Mouse (Mus musculus): ENCODE results near the gene Klf12. TPM values are rescaled to one million over a fixed set of nuclear protein-coding genes. Genes with fewer than 3 reads are reported as not detected.

Gene Klf12
- polyA plus RNA-seq, 1 experiment from 2014 or later, result 3.1 TPM

DNA sequence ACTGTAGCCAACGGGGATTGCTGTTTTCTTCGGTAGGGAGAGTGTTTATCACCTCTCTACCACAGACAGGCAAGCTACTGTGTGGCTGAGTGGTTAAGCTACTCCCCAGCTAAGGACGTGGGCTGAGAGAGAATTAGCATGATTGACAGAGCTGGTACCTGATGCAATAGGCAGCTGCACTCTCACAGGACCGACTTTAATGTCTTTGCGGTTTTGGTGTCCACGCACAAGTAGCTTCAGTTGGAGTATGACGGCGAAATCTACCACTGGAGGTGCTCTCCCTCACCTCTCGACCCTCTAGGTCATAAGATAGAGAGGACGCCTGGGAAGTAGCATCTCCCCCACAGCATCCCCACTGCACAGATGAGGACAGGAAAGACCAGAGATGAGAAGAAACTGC is 178.9 kb downstream of the Klf12 start:
- H3K4me3 ChIP-seq (ENCODE audit: low read depth, low read length), result no peak overlapping the region
- no peak overlapping the region for H3K4me2 ChIP-seq (replicated peaks; ENCODE audit: low read depth)
- ATAC-seq, result no peak

DNA sequence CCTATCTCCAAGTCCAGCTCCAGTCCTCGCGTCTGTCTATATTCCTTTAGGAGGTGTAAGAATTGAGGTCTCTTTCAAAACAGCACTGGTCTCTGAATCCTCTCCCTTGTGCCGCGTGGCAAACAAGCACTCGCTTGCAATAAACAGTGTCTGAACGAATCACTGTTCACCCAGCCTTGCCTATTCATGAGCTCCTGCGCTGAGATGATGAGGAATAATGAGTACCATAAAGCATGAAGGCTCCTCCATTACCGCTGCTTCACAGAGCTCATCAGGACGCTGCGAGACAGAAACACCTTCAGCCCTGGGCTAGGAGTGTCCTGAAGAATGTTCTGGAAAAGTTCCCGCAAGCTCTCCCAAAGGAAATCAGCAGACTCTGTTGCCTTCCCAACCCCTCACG is 179.7 kb downstream of the Klf12 start:
- Histone ChIP-seq H3K4me2 (replicated peaks; ENCODE audit: low read depth) (no peak overlapping the region), H3K4me3 (ENCODE audit: low read depth, low read length) (no peak overlapping the region), H3K36me3 (ENCODE audit: control insufficient read depth, insufficient read depth) (no peaks in the 10 kb centered on the region), H3K27me3 (replicated peaks; ENCODE audit: control insufficient read depth, insufficient read depth, low read length) (no peaks in the 10 kb centered on the region), H3K27ac (ENCODE audit: low read depth, low read length) (no peak overlapping the region), H3K9me3 (ENCODE audit: control insufficient read depth) (no peaks in the 10 kb centered on the region), H3K4me1 (replicated peaks; ENCODE audit: control insufficient read depth, insufficient read depth, low read length) (no peaks in the 10 kb centered on the region), H3K9ac (ENCODE audit: low read depth, low read length) (no peak overlapping the region)
- ATAC-seq, result no peak
- 87% methylated on average over 12 of the region's 12 CpGs for WGBS
- TF ChIP-seq CTCF (IDR thresholded peaks at IDR 0.05; ENCODE audit: low read depth), result no peak

More for the DNA sequence above, 178.9 kb downstream of the Klf12 start:
- Histone ChIP-seq H3K4me1 (replicated peaks; ENCODE audit: control insufficient read depth, insufficient read depth, low read length) (no peaks in the 10 kb centered on the region), H3K27me3 (replicated peaks; ENCODE audit: control insufficient read depth, insufficient read depth, low read length) (no peaks in the 10 kb centered on the region), H3K9ac (ENCODE audit: low read depth, low read length) (no peak overlapping the region), H3K36me3 (ENCODE audit: control insufficient read depth, insufficient read depth) (no peaks in the 10 kb centered on the region), H3K9me3 (ENCODE audit: control insufficient read depth) (no peaks in the 10 kb centered on the region), H3K27ac (ENCODE audit: low read depth, low read length) (no peak overlapping the region)
- 89% methylated on average over 10 of the region's 10 CpGs for WGBS
- no peak for TF ChIP-seq CTCF (IDR thresholded peaks at IDR 0.05; ENCODE audit: low read depth)

DNA sequence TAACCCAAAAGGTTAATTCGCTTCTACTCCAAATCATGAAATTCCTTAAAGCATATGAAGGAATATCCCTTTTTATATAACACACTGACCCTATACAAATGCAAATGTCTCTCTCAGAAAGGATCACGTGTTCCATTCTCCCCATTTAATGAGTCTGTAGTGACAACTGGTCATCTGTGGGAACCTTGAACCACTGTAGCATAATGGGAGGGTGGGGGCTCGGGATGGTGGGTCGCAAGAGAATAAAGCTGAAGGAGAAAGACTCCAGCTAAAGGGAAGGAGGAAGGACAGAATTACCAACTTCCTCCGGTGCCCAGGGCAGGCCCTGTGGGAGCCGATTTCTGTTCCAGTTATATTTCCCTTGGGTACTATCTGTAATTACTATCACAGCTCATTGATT is 180.7 kb downstream of the Klf12 start:
- no peak for ATAC-seq
- WGBS, result 90% methylated on average over 6 of the region's 6 CpGs
- no peak overlapping the region for H3K4me2 ChIP-seq (replicated peaks; ENCODE audit: low read depth)
- H3K9ac ChIP-seq (ENCODE audit: low read depth, low read length), result no peak overlapping the region
- no peak for TF ChIP-seq CTCF (IDR thresholded peaks at IDR 0.05; ENCODE audit: low read depth)
- H3K27me3 ChIP-seq (replicated peaks; ENCODE audit: control insufficient read depth, insufficient read depth, low read length), result no peaks in the 10 kb centered on the region
- H3K4me1 ChIP-seq (replicated peaks; ENCODE audit: control insufficient read depth, insufficient read depth, low read length), result no peaks in the 10 kb centered on the region
- H3K36me3 ChIP-seq (ENCODE audit: control insufficient read depth, insufficient read depth), result no peaks in the 10 kb centered on the region
- no peak overlapping the region for H3K27ac ChIP-seq (ENCODE audit: low read depth, low read length)
- no peaks in the 10 kb centered on the region for H3K9me3 ChIP-seq (ENCODE audit: control insufficient read depth)
- no peak overlapping the region for H3K4me3 ChIP-seq (ENCODE audit: low read depth, low read length)

DNA sequence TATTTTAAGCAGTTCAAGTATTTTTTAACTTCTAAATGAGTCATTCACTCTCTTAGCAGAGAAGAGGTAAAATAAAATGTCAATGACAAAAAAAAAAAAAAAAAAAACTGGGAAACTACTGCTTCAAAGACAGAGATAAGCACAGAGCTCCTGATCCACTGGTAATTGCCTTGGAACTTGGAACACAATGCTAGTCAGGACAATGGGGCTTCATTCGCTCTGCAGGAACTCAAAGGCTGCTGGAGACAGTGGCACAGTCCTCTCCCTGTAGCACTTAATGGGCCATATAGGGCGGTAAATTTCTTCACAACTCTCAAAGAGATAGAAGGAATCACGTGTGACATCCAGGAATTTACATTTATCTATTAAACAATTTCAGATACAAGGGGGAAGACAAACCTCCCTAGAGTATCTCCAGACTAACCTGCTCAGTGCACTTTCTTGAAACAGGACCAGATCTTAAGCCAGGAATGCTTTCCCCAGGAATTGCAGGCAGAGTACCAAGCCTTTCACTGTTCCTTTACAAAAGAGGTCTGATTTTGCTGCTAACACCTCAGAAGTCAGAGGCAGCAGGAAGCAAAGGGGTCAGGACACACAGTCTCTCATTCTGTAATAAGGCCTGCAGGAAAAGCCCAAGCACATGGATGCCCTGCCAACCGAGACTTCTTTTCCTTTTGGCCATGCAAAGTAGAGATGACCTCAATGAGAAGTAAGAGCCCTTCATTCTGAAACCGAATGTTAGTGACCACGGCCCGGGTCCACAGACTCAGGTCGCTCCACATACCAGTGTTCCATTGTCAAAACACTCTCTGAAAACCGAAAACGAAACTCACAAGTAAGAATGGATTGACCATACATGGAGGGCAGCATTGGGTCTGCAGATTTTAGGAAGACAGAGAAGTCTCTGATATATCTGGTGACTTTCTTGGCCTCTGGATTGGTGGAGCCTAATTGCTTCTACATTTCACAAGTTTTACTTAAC is 187.0 kb downstream of the Klf12 start:
- H3K36me3 ChIP-seq (ENCODE audit: control insufficient read depth, insufficient read depth), result no peaks in the 10 kb centered on the region
- H3K27ac ChIP-seq (ENCODE audit: low read depth, low read length), result no peak overlapping the region
- H3K9ac ChIP-seq (ENCODE audit: low read depth, low read length), result no peak overlapping the region
- no peak overlapping the region for H3K4me3 ChIP-seq (ENCODE audit: low read depth, low read length)
- no peaks in the 10 kb centered on the region for H3K4me1 ChIP-seq (replicated peaks; ENCODE audit: control insufficient read depth, insufficient read depth, low read length)
- ATAC-seq, result no peak
- no peaks in the 10 kb centered on the region for H3K9me3 ChIP-seq (ENCODE audit: control insufficient read depth)
- no peak overlapping the region for H3K4me2 ChIP-seq (replicated peaks; ENCODE audit: low read depth)
- WGBS, result 84% methylated on average over 10 of the region's 10 CpGs
- no peak for TF ChIP-seq CTCF (IDR thresholded peaks at IDR 0.05; ENCODE audit: low read depth)
- no peaks in the 10 kb centered on the region for H3K27me3 ChIP-seq (replicated peaks; ENCODE audit: control insufficient read depth, insufficient read depth, low read length)

GRCm38 (mm10) chr14:100095730-100096129 is 188.7 kb downstream of the Klf12 start:
- no peaks in the 10 kb centered on the region for H3K27me3 ChIP-seq (replicated peaks; ENCODE audit: control insufficient read depth, insufficient read depth, low read length)
- 41% methylated on average over 3 of the region's 3 CpGs for WGBS
- no peaks in the 10 kb centered on the region for H3K9me3 ChIP-seq (ENCODE audit: control insufficient read depth)
- H3K9ac ChIP-seq (ENCODE audit: low read depth, low read length), result no peak overlapping the region
- no peak overlapping the region for H3K4me2 ChIP-seq (replicated peaks; ENCODE audit: low read depth)
- H3K4me3 ChIP-seq (ENCODE audit: low read depth, low read length), result no peak overlapping the region
- TF ChIP-seq CTCF (IDR thresholded peaks at IDR 0.05; ENCODE audit: low read depth), result no peak
- peak; percentile 60 for ATAC-seq
- H3K27ac ChIP-seq (ENCODE audit: low read depth, low read length), result no peak overlapping the region
- no peaks in the 10 kb centered on the region for H3K4me1 ChIP-seq (replicated peaks; ENCODE audit: control insufficient read depth, insufficient read depth, low read length)
- no peaks in the 10 kb centered on the region for H3K36me3 ChIP-seq (ENCODE audit: control insufficient read depth, insufficient read depth)

DNA sequence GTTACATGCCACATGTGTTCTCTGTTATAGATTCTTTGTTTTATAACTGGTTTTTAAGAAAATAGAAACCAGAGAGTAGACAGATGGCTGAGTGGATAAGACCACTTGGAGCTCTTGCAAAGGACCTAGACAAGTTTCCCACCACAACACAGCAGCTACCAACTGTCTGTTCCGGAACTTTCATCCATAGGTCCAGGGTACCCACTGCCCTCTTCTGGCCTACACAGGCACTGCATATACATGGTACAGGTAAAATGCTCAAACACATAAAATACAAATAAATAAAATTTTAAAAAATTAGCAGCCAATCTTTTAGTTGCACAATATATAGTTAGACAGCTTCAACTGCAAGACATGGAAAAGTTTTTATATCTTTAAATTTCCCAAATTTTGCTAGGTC is 194.0 kb downstream of the Klf12 start:
- TF ChIP-seq CTCF (IDR thresholded peaks at IDR 0.05; ENCODE audit: low read depth), result peak; percentile 68
- Histone ChIP-seq H3K4me1 (replicated peaks; ENCODE audit: control insufficient read depth, insufficient read depth, low read length) (no peaks in the 10 kb centered on the region), H3K4me2 (replicated peaks; ENCODE audit: low read depth) (no peak overlapping the region), H3K4me3 (ENCODE audit: low read depth, low read length) (no peak overlapping the region), H3K27ac (ENCODE audit: low read depth, low read length) (no peak overlapping the region), H3K9me3 (ENCODE audit: control insufficient read depth) (no peaks in the 10 kb centered on the region), H3K9ac (ENCODE audit: low read depth, low read length) (no peak overlapping the region), H3K36me3 (ENCODE audit: control insufficient read depth, insufficient read depth) (no peaks in the 10 kb centered on the region), H3K27me3 (replicated peaks; ENCODE audit: control insufficient read depth, insufficient read depth, low read length) (no peaks in the 10 kb centered on the region)
- ATAC-seq, result no peak
- 100% methylated on average over 1 of the region's 1 CpGs for WGBS
